Mouse (Mus musculus) erythroblast, embryonic 14.5 days (primary cell): ENCODE measurements around the gene Csgalnact2.

ENCODE experiments used
- GATA1 ChIP-seq: IDR thresholded peaks from 2 replicates; pipeline ENCODE4 v1.6.1; 2012; ENCODE audit warnings: low read length, inconsistent platforms, mixed read lengths
- TAL1 ChIP-seq: IDR thresholded peaks from 3 replicates; pipeline ENCODE4 v1.6.1; 2012; ENCODE audit warnings: low read length, inconsistent platforms, mixed read lengths

- TF ChIP-seq GATA1 (no peak), TAL1 (no peak)
Measured at GRCm38 (mm10) chr6:118063266-118063665, 75.7 kb downstream of the Csgalnact2 start.
